Mouse (Mus musculus): ENCODE measurements around the gene Mboat1.

Gene Mboat1

DNA sequence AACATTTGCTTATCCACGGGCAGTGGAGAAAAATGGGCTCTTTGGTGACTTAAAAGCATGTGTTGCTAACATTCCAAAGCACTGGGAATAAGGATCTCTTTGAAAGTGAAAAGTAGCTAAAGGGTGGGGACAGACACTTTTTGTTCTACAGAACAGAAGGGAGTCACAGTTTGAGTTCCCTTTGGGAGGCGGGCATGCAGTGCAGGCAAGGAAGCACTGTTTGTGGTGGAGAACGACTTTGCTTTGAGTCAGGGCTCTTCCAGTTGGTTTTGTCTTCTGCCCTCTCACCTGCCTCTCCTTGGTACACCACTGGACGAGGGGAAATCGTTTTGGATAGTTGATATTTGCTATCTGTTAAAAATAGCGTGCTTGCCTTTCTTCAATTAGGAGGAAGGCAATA, 49.7 kb downstream of the Mboat1 start:
- DNase-seq (ENCODE audit: low spot score in 2 of 2), result no peak

DNA sequence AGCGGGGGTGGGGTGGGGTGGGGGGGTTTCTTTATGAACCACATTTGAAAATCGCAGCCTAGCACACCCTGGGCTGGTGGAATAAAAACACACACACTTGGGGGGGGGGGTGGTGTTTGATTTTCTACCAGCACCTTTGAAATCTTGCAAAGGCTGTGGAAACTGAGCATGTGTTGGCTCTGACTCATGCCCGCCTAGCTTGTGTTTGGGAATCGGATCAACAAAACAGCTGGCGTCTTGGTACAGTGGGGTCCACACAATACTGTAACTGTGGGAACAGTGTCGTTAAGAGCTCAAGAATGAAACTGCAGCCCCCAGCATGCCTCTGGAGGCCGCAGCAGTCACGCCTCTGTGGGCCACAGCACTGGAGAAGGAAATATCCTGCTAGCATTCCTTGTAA, 50.2 kb downstream of the Mboat1 start:
- DNase-seq (ENCODE audit: low spot score in 2 of 2), result no peak

GRCm38 (mm10) chr13:30192031-30192716, 55.9 kb downstream of the Mboat1 start:
- DNase-seq (ENCODE audit: low spot score in 2 of 2), result no peak

DNA sequence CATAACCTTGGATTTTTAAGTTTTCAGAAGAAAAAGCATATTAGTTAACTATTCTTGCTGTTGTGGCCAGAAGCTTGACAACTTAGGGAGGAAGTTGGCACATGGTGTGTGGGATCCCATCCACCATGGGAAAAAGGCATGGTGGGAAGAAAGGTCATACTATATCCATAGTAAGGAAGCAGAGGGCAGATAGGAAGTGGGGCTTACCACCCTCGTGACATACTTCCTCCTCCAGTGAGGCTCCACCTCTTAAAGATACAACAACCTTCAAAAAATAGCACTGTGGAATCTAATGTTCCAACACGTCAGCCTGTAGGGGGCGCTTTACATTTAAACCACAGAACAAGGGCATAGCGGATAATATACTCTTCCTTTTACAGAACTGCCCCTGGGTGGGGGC, 57.1 kb downstream of the Mboat1 start:
- DNase-seq (ENCODE audit: low spot score in 2 of 2), result no peak

DNA sequence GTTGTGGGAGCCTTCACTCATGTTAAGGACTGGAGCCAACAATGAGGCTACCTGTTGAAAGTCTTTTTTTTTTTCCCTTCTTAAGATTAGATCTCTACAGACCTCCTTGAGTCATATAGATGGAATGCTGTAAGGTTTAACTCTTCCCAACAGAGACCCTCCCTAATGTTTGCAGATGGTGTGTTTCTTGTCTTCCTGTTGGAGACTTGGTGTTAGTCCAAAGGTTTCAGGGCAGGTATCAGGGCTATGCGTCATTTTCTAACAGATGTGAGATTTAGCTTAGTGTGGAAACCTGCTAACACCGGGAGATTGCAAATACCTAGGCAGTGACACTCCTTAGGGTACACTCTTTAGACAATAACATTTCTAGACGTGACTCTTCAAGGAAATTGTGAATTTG, 58.5 kb downstream of the Mboat1 start:
- no peak for DNase-seq (ENCODE audit: low spot score in 2 of 2)

GRCm38 (mm10) chr13:30196661-30197060, 60.4 kb downstream of the Mboat1 start:
- DNase-seq (ENCODE audit: low spot score in 2 of 2), result no peak

- DNase-seq (ENCODE audit: low spot score in 2 of 2), result peak; percentile 45 to 60
These were observed 61.8 kb downstream of the Mboat1 start for GRCm38 (mm10) chr13:30198101-30198570.

DNA sequence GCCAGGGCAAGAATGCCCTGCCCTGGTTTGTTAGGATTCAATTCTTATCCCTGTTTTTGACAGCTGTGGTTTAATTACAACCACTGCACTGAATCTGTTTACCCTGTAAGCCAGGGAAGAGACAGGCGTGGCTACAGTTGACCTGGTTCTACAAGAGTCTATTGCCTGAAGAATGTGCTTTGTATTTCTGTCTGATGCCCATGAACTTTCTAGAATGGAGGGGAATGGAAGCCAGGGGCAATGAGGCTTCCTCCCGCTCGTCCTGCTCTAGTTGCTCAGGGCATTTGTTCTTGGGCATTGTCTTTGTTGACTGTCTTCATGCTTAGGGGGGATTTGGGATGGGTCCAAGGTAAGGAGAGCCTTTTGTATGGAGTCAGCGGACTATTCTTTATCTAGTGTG, 63.5 kb downstream of the Mboat1 start:
- no peak for DNase-seq (ENCODE audit: low spot score in 2 of 2)

DNA sequence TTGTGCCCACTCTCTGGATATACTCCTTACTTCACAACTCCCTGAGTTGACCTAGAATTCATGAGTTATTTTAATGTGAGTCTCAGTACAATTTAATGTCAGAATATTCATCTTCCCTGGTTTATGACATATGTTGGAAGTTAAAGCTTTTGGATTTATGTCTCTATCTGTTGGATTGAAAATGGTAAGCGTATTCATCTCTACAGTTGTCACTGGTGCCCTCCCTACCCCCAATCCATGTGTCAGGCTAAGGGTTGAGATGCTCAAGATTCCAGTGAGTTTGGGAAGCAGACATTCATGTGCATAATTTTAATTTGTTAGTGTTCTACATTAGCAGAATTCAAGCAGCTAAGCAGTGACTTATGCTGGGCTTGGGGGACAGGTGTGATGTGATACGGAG, 64.4 kb downstream of the Mboat1 start:
- DNase-seq (ENCODE audit: low spot score in 2 of 2), result no peak

DNA sequence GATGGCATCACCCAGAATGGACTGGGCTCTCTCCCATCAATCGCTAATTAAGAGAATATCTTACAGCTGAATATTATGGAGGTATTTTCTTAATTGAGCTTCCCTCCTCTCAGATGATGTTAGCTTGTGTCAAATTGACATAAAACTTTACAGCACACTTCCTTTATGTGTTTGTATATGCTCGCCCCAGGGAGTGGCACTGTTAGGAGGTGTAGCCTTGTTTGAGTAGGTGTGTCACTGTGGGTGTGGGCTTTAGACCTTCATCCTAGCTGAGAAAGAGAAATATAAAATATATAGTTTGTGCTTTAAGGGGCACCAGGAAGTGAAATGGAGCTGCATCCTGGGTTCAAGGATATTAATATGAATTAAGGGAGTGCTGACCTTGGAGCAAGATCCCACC, 66.7 kb downstream of the Mboat1 start:
- DNase-seq (ENCODE audit: low spot score in 2 of 2), result no peak

- no peak for DNase-seq (ENCODE audit: low spot score in 2 of 2)
These were observed 71.9 kb downstream of the Mboat1 start for GRCm38 (mm10) chr13:30208176-30208575.

- DNase-seq (ENCODE audit: low spot score in 2 of 2), result no peak
These were observed 77.0 kb downstream of the Mboat1 start for GRCm38 (mm10) chr13:30213276-30213675.

DNA sequence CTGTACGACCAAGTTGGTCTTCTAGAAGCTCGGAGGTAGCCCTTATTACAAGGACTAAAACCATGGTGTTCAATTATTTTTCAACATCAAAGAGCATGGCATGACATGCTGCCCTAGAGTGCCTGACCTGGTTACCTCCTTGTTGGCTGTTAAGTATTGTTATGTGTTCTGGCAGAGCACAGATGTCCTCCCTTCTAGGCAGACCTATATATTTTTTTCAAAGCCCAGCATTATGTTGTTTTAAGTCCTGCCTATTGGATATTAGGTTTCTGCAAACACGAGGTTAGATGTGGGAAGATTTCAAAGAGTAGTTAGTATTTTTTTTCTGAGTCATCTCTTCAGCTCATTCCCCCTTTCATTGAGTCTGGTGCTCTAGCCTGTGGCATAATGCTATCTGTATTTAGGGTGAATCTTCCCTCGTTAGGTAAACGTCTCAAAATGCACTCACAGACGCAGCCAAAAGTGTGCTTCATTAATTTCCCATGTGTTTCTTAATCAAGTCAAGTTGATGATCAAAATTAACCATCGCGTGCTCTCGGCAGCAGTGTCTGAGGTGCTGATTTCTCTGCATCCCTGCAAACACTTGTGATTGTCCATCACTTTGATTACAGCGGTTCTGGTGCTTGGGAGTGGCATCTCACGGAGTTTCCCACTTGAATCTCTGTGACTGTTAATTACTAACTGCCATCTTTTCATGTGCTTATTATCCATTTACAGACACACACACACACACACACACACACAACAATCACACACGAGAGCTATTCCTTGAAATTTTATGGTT, 81.5 kb downstream of the Mboat1 start:
- DNase-seq (ENCODE audit: low spot score in 2 of 2), result no peak

DNA sequence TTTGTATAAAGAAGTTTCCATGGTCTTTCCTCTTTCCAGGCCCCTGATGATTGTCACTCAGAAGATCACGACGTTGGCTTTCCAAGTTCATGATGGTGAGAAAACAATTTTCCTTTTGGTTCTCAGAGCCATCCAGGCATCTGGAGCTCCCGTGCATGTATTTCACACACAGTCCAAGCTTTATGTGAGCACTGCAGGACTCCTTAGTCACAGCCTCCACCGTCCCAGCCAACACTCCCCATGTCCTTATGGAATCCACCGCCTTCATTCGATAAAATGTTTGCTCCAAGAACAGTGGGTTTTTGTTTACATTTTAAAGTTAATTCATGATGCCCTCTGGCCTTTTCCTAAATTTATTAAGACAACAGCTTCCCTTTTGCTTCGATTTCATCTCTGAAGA, 83.3 kb downstream of the Mboat1 start:
- DNase-seq (ENCODE audit: low spot score in 2 of 2), result no peak

- DNase-seq (ENCODE audit: low spot score in 2 of 2), result no peak
These were observed 85.0 kb downstream of the Mboat1 start for GRCm38 (mm10) chr13:30221316-30221715.

DNA sequence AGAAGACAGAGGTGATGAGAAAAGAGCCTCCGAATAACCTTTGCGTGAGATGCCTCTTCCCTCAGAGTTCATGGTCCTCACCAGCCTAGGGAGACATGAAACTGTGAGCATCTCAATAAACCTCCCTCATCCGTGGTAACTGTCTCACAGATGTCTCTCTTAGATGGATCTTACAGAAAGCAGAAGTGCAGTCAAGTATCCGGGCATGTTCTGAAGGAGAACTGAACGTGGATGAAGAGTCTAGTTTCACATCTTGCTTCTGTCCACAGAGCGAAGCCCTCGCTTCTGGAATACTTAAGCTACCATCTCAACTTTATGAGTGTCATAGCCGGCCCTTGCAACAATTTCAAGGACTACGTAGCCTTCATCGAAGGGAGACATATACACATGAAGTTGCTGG, 87.8 kb downstream of the Mboat1 start:
- DNase-seq (ENCODE audit: low spot score in 2 of 2), result no peak

GRCm38 (mm10) chr13:30224659-30225058, 88.4 kb downstream of the Mboat1 start:
- DNase-seq (ENCODE audit: low spot score in 2 of 2), result no peak

DNA sequence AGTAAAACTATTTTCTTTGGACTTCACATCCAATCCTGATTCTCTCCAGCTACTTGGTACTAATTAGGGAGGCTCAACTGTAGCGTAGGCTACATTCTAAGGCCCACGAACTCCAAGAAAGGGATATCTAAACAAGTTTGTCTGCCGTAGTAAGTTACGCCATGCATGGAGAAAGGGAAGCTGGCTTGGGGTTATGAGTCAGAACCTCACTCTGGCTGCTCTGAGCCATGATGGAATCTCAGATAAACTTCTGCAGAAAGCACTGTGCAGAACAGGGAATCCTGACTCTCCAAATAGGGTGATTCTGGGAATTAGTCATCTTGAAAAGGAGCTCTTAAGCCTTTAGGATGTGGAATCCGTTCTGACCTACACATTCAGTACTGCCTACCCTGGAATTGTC, 92.5 kb downstream of the Mboat1 start:
- DNase-seq (ENCODE audit: low spot score in 2 of 2), result no peak

GRCm38 (mm10) chr13:30229625-30230139, 93.4 kb downstream of the Mboat1 start:
- DNase-seq (ENCODE audit: low spot score in 2 of 2), result no peak

DNA sequence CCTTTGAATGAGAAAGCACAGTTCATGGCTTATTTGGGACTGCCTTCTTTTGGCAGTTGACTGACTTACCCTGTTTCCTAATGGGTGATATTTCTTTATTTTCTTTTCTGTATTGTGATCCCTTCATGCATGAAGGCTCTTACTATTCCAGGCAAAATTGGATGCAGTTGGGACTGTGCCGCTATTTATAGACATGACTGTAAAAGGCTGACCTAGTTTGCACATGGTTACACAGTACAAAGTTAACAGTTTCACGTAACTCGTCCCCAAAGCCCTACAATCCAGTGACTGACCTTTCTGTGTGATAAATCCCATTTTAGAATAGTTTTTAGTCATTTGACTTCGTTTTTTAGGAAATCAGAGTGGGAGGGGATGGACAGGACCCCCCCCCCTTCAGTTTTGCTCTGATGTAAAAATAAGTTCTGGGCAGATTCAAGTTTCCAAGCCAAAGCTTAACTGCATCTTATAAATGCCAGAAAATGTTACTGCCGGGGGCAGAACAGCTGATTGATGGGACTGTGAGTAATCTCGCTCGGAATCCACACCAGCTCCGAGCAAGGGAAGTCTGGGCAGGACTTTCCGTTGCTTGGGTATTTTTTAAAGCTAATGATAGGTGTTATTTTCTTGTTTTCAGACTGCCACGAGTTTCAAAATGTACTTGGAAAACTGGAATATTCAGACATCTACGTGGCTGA, 98.9 kb downstream of the Mboat1 start:
- DNase-seq (ENCODE audit: low spot score in 2 of 2), result no peak

- no peak for DNase-seq (ENCODE audit: low spot score in 2 of 2)
These were observed 103.1 kb downstream of the Mboat1 start for GRCm38 (mm10) chr13:30239396-30239795.

- DNase-seq (ENCODE audit: low spot score in 2 of 2), result no peak
These were observed 109.3 kb downstream of the Mboat1 start for GRCm38 (mm10) chr13:30245573-30245972.

All from urinary bladder, postnatal 36 days (tissue).